Mouse (Mus musculus) kidney, adult 8-10 months (tissue): ENCODE results near the gene Nop2.

Experiments used
- DNase-seq, 2 experiments: peaks; one replicate each; pipeline ENCODE4 v3.0.0; 2022

Nop2 gene

DNA sequence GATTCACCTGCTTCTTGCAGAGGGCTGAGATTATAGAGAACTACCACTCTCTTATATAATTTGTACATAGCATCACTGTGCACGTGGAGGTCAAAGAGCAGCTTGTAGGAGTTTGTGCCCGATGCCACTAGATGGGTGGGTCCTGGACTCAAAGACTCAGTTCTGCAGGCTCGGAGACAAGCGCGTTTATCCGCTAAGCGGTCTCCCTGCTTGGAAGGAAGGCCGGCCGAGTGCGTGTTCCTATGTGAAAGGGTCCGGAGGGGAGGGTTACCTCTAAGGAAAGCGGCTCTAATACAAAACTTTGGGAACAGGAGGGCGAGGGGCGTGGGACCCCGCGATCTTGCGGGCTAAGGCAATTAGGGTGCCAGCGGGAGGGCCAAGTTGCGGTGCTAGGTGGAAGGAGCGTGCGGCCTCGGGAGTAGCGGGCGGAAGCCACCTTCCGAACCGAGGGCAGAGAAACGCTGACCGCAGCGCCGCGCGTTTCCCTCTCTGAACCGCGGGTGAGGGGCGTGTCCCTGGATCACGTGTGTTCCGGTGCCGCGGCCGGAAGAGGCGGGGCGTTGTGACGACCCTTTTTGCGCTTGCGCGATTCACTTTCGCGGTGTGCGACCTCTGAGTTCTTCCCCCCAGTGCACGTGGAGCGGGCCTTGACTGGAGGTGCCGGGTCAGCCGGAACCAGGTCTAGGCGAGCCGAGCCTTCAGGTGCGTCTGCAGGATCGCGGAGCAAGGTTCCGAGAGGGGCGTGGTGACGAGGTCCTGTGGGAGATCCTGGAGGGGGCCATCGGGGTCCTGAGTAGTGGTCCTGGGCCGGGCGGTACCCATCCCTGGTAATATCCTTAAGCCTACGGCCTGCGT, at the start of gene Nop2:
Gene Nop2 (plus strand): TSS at position 608 of the 855 bp plus-strand sequence.
- DNase-seq, result peak; percentile 88 to 89

DNA sequence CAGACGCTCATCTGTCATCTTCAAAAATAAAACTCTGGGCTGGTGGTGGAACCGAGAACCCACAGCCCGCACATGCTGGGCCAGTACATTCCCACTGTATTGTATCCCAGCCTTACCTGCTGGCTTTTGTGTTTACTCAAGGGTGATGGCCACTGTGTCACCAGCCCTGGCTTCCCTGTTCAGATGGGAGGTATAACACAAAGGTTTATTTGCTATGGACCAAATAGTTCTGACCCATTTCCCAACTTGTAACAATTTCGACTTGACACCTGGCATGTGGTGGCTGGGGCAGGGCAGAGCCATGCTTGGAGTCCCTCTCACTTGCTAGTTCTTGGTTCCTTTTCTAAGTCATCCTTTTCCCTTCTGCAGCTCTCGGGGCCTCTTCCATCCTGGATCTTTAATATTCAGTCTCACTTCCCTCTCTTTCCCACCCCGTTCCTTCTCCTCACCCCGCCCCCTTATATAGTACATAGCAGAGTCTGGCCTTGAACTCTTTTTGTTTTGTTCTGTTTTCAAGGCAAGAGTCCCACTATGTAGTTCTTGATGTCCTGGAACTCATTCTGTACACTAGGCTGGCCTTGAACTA, 48.8 kb upstream of the Nop2 start:
- no peak for DNase-seq

DNA sequence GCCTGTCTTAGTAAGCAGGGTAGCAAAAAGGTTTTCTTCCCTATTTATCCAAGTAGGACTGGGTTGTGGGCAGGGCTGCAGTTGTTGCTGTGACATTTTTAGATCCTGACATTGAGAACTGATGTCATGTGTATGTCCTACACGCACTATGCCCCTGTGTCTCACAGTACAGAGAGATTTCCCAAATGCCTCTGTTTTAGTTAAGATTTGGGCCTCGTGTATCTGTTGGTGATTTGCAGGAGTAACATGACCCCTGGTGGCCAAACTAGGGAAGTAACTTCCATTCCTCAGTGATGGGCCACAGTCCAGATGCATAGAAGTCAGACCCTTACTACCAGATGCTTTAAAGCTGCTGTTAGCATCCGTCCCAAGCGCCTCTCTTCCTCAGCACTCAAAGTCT, 47.3 kb upstream of the Nop2 start:
- peak in 1 of 2 experiments; percentile 70 for DNase-seq

DNA sequence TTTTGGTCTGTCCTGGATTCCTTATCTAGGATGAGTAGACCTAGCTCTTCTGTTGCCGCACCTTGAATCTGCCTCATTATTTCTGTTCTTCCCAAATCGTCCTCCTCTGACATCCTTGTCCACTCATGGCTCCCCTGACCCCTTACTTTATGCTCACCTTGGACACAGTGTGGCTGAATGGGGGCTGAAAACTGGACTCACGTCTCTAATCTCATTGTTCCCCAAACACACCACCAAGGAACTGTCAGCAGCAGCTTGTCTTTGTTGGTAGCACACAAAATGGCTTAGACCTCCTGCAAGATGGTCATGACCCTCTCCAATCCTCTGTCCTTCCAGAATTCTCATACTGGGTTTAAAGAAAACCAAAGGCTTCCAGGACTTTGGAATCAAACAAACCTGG, 43.8 kb upstream of the Nop2 start:
- no peak for DNase-seq

DNA sequence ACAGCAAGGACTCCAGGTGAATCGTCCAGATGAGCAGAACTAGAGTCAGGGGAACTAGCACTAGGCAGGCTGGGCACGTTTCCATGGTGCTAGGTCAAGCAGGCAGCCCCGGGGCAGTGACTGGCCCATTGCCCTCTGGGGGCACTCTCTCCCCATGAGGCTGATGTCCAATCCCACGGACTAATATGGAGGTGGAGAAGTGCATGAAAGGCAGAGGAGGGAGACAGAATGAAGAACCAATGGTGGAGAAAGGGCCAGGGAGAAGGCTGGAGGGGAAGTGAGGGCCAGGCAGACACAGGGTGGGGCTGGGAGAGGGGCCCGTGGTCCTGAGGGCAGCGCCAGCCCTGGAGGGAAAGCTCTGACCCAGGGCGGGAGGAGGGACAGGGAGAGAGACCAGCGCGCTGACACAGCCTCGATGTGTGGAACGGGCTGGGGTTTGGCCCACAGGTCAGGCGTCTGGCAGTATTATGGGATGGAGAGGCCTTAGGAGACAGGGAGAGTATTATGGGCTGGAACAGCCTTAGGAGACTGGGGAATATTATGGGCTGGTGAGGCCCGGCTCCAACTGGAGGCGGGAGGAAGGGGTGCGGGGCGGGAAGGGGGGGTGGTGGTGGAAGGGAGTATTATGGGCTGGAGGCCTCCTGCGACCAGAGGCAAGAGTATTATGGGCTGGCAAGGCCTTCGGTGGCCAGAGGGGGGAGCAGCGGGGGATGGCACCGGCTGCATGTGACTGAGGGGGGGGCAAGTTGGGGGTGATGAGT, 43.0 kb upstream of the Nop2 start:
- DNase-seq, result peak; percentile 90 to 93

DNA sequence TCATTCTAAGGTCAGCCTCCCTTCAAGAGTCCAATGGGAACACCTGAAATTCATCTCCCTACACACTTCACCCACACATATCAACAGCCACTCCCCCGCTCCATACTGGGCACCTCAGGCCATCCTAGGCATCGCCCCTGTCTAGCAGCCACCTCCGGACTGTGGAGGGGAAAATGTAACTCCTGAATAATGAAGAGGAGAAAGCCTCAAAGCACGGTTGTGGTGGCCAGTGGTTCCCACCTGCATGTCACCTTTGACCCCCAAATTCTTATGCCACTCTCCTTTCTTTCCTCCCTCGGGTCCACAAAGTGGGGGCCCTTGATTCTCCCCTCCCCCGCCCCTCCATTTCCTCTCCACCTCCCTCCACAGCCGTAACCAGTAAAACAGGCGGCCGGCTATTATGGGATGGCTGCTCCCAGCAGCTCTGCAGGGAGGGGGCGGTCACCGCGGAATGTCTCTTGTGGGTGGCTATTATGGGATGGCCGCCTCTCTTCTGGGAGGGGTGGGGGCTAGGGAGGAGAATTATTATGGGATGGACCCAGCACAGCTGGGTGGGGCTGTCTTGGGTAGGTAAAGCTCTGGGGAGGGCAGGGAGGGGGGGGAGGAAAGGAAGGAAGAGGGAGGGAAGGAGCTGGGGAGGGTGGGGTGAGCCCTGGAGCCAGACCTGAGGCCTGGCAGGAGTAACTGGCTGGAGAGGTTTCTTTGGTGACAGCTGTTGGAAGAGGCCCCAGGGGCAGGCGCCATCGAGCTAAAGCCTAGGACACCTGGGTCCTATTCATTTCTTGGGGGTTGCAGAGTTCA, 42.0 kb upstream of the Nop2 start:
- peak; percentile 79 to 88 for DNase-seq

DNA sequence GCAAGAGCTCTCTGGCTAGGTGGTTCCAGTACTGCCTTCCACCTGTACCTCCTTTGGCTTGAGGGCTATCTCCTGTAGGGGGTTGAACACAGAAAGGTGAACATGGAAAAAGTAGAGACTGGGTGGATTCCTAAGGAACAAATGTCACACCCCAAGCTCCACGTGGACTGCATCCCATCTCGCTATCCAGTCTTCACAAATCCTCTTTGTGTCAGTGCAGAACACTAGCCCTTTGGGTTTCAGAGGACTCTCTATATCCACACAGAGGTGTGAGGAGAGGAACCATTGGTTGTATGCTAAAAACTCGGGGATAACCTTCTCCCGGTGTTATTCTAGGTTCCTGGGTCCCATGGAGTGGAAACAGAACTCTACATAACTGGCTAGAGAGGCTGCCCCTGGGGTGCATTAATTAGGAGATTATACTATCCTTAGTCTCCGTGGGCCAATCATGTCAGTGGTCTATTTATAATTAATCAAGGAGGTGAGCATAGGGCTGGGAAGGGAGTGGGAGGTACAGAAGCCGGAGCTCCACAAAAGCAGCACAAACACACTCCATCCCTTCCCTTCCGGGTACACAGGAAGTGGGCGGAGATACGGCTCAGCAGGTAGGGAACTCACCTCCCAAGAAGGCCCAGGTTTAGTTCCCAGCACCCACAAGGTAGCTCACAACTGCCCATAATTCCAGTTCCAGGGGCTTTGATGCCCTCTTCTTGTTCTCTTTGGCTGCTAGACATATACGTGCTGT, 41.2 kb upstream of the Nop2 start:
- no peak for DNase-seq

DNA sequence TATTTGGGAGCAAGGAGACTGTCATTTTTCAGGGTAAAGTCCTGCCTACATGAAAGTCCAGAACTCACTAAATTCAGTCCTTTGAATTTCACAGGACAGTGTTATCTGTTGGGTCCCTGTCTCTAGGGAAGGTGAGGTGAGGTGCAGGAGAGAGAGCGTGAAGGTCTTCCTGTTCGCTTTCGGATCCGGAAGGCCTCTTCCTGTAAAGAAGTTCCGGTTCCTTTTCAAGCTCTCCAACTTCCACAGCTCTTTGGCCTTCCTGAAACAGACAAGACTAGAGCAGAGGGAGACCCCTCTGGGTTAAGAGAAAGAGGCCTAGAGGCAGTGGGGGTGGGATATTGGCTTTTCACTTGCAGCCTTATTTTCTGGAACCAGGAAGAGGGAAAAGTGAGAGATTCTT, 39.3 kb upstream of the Nop2 start:
- DNase-seq, result no peak

DNA sequence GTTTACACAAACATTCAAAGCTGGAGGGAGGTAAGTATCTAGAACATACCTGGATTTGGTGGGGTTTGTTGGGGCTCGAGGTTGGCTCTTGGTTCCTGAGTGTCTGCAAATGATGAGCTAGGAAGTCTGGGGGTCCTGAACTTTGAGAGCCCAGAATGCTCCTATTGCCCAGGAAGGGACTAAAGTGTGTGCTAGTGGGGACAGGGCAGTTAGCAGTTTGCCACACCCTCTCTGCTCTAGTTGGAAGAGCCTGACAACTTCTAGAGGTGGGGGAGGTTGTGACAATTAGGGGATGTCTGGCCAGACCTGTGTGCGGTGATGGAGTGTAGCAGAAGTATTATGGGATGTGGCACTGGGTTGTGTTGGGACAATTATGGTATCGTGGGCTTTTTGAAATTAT, 36.9 kb upstream of the Nop2 start:
- DNase-seq, result no peak

DNA sequence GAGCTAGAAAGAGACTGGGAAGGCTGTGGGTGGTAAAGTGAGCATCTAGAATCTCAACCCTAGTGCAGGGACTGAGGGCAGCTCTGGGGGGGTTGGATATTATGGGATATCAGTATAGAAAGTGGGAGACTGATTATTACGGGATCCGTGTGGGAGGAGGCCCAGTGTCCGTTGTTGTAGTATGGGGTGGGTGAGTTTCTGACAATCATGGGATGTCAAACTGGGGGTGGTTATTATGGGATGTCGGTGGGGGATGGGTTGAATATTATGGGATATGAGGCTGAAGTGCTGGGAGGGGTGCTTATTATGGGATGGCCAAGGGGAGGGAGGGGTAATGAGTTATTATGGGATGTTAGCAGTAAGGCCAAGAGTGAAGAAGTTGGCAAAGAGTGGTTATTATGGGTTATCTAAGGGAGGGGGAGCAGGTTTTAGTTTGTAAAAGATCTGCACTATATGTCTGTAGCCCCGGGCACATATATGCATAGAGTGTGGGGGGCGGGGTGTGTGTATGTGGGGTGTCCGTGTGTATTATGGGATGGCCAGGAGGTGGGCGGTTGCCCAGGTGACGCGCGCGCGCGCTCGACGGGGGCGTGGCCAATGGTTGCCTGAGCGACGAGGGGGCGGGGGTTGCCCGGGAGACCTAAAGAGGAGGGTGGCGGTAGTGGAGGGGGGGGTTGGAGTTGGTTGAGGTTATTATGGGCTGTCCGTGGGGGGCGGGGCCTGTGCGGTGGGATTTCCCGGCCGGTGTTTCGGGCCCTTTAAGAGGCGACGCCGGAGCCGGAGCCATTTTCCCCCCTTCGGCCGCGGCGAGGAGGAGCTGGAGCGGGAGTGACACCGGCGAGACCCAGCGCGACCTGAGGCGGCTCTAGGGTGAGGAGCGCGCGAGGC, 36.1 kb upstream of the Nop2 start, which contains the start of gene Chd4:
Gene Chd4 (plus strand): TSS at position 591 of the 888 bp plus-strand sequence.
- peak; percentile 93 to 95 for DNase-seq

DNA sequence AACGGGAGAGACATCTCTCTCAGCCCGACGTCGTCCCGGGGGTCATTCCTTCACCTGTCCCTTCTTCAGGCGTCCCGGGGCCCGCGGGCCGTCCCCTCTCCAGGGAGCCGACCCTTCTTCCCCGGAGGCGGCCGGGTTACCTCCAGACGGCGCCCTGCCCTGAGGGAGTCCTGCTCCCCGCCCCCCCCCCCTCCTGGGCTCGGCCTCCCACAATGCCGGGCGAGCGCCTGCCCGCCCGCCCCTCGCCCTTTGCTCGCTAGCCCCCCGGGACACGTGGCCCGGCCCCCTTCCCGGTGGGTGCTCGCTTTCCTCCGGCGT, 35.5 kb upstream of the Nop2 start:
- no peak for DNase-seq

DNA sequence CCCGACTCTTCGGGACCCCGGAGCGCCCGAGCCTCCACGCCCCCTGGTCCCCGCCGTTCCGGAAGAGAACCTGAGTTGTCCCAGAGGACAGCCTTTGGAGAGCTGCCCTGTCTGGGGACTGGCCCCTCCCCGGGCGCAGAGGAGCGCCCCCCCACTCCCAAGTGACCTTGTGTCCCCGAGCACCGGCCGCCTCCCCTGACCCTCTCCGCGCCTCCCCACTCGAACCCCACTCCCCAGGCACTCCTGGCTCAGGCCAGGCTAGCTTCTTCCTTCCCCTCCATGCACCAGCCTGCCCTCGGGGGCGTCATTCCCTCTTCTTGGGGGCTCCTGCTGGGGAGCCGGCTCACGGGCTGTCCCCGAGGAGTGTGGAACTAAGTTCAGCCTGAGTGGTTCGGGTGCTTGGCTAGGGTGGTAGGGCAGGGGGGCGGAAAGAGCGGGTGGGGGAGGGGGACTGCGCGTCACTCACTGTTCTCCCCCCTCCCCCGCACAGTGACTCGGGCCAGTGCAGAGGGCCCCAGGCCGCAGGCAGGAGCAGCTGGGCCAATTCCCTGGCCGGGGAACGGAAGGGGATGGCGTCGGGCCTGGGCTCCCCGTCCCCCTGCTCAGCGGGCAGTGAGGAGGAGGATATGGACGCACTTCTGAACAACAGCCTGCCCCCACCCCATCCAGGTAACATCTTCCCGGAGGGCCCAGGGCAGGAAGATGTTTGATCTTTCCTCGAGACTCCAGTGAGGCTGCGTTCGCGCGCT, 34.9 kb upstream of the Nop2 start:
- DNase-seq, result peak in 1 of 2 experiments; percentile 69

DNA sequence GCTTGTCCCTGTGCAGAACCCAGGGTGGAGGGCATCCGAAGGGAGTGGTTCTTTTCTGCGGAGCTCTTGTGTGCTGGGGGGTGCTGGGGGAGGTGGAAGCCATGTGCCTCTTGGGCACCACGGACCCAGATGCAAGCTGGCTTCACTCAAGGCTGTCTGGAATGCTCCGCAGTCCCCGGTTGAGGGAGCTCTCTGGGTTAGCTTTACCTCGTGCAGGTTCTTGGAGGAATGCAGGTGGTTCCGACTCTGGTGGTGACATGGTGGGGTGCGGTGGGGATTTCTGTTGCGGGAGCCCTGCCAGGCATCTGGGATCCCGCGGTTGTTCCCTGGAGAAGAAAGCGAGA, 34.4 kb upstream of the Nop2 start:
- DNase-seq, result no peak

DNA sequence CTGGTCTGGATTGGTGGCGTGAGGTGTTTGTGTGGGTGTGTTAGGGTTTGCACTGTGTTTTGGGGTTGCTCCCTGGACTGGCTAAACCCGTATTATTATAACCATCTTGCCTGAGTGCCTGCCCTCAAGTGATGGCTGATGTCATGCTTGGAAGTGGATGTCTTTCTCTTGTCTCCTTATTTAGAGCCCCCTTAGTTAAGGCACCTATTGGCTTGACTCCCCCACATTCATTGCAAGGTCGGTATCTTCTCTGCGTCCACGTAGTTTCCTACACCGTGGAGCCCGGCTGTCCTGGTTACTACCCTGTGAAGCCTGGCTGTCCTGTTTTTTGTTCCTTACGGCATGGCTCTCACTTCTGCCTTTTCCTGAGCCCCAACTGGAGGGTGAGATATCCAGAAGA, 33.8 kb upstream of the Nop2 start:
- DNase-seq, result no peak

DNA sequence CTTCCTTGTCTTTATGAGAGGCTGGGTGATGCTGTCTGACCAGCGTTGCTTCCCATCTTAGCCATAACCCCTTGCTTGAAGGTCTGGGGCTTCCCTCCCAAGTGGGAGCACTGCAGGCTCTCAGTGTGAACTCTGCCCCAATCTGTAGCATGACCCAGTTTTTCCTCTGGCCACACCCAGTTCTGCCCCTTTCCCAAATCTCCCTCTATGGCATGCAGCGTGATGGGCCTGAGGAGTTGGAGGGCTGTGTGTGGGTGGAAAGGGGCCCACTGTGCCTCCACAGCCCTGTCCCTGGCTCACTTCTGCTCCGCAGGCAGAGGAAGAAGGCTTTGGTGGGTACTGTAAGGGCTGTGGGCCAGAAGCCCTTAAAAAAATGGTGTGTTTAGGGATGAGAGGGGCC, 33.2 kb upstream of the Nop2 start:
- DNase-seq, result no peak

DNA sequence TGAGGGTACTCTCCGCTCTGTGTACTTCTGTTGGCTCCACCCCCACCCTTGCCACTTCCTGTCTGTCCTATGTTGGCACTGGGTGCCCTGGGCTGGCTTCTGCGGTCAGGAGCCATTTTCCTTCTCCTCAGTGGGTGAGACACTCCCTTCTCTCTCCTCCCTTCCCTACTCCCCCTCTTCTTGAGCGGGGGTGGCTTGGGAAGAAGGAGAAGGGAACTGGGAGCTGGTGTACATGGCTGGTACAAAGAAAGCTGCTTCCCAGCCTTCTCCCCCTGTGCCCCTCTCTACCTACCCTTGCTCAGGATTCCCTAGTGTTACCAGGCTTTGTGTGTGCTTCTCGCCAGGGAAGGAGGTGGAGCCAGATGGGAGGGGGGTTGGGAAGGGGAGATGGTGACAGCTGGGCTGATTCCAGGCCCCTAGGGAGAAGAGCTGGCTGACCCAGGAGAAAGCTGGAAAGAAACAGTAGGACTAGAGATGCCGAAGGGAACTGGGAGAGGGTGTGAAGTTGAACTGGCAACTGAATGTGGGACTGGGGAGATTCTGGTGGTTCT, 32.2 kb upstream of the Nop2 start:
- no peak for DNase-seq

DNA sequence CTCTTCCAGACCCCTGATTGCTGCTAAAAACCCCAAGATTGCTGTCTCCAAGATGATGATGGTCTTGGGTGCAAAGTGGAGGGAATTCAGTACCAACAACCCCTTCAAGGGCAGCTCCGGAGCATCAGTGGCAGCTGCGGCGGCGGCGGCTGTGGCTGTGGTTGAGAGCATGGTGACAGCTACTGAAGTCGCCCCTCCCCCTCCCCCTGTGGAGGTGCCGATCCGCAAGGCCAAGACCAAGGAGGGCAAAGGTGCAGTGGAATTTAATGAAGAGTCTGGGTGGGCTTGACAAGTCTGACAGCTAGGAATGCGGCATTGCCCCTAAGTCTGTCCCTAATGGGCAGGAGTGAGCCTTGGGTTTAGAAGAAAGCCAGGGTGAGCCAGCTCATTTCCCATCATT, 30.3 kb upstream of the Nop2 start:
- no peak for DNase-seq

DNA sequence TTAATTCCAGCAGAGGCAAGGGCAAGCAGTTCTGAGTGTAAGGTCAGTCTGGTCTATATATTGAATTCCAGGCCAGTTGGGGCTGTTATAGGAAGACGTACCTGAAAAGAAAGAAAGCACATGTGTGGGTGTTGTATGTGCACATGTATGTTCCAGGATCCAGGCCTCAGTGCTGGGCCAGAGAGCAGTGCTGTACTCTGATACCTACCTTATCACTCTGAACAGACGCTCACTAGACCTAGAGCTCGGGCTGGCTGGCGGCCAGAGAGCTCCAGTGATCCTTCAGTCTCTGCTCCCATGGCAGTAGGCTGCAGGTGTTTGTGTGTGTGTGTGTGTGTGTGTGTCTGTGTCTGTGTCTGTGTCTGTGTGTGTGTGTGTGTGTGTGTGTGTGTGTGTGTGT, 27.5 kb upstream of the Nop2 start:
- DNase-seq, result no peak

DNA sequence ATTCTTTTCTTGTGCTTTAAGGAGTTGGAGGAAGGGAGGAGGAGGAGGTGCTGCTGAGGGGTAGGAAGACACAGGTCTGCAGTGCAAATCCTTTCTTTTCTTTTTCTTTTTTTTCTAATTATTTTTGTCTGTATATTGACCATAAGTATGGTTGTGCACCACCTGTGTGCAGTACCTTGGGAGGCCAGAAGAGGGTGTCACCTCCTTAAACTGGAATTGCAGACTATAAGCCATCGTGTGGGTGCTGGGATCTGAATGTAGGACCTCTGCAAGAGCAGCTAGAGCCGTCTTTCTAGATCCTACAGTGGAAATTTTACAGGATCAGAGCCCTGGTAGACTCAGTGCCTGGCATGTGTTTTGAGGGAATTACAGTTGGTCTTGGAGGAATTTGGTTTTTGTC, 24.0 kb upstream of the Nop2 start:
- no peak for DNase-seq

DNA sequence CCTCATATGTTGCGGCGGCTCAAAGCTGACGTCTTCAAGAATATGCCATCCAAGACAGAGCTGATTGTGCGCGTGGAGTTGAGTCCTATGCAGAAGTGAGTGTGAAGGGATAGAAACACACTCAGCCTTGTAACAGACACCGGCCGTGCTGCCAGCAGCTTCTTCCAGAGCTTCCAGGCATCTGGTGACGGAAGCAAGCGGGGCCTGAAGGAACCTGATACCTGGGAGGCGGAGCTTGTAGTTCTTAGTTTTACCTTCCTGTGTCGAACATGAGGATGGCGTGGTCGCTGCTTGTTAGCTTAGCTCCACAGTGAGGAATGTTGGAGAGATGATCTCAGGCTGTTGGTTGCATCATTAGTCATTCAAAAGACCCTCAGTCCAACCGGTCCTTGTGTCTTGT, 22.3 kb upstream of the Nop2 start:
- no peak for DNase-seq
